7 mouse cellular contexts compared by ENCODE assay signal in the genomic region with DNA sequence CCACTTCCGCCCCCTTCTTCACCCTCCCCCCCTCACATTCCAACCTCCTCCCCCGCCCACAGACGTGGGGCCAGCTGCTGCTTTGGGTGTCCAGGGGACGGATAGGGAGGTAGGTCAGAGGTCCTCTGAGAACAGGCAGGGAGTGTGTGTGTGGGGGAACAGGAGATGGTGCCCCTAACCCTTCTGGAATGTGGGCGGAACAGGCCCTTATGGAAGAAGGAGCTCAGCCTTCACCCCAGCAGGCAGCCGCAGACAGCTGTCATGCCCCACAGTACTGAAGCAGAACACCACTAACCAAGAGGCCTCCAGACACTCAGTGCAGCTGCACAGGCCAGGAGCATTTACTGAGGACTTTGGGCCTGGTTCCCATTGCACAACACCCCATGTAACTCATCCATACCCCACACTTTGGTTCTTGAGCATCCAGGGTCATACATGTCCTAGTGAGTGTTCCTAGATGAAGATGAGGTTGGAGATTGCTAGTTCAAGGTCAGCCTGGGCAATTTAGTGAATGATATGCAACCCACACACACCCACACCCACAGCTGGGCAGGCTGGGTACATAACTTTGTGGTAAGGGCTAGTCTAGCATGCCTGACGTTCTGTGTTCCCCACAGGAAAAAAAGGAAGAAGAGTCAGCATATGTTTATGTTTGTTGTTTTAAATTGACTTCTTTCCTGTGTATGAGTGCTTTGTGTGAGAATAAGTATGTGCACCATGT. TPM values are rescaled to one million over a fixed set of nuclear protein-coding genes. Genes with fewer than 3 reads are reported as not detected.
DNase-seq lines count a peak whose midpoint lies in the region; ATAC-seq and TF ChIP-seq lines count a peak whose summit lies in the region.

No protein-coding gene starts in this region.

- TF ChIP-seq CTCF in ES-Bruce4 (IDR thresholded peaks at IDR 0.05; ENCODE audit: low read depth, low read length), result no peak

- H3K27ac ChIP-seq in ES-Bruce4 (ENCODE audit: insufficient read depth, low read length), result peak overlapping the region; percentile 62

- H3K36me3 ChIP-seq in ES-Bruce4 (ENCODE audit: control insufficient read depth, insufficient read depth, low read length, poor library complexity, severe bottlenecking), result peaks cover 6% of the 10 kb centered on the region

- H3K9me3 ChIP-seq in ES-Bruce4 (replicated peaks; ENCODE audit: control insufficient read depth, insufficient read depth, low read length, poor library complexity, severe bottlenecking), result no peaks in the 10 kb centered on the region

- H3K9ac ChIP-seq in ES-Bruce4 (ENCODE audit: low read depth, poor library complexity, severe bottlenecking), result peak overlapping the region; percentile 31

- no peak overlapping the region for H3K4me3 ChIP-seq in ES-Bruce4 (ENCODE audit: low read depth, low read length)

- peaks cover 12% of the 10 kb centered on the region for H3K4me1 ChIP-seq in ES-Bruce4 (ENCODE audit: control insufficient read depth, insufficient read depth, low read length)

- TF ChIP-seq POLR2A in ES-Bruce4 (IDR thresholded peaks at IDR 0.05; ENCODE audit: insufficient read depth, low read length), result no peak

- 0 out of 2 replicates have a peak, but pooled peaks have one; percentile 20 for TF ChIP-seq EP300 in ES-Bruce4 (IDR thresholded peaks at IDR 0.05; ENCODE audit: insufficient read depth, low read depth, low read length)

- no peaks in the 10 kb centered on the region for H3K27me3 ChIP-seq in ES-Bruce4 (ENCODE audit: control insufficient read depth, insufficient read depth, low read length, poor library complexity, severe bottlenecking)

- peak; percentile 85 for DNase-seq in Muller cell, postnatal 12 days (ENCODE audit: inconsistent ontology term)
- DNase-seq in forelimb bud, embryonic 11.5 days (ENCODE audit: low read depth, low spot score), result peak; percentile 62
- peak; percentile 66 for DNase-seq in kidney, adult 9 months
- peak; percentile 79 for DNase-seq in lung, postnatal 10 days
- DNase-seq in natural killer cell, adult 2 months (ENCODE audit: low spot score in 2 of 2), result no peak

- no peak for ATAC-seq in megakaryocyte-erythroid progenitor cell, adult 5-6 weeks (replicated peaks; ENCODE audit: low FRiP score, low TSS enrichment, poor library complexity, severe bottlenecking)

RNA-seq across cellular contexts. Expression of a gene that starts 4.1 kb away (rescaled TPM):
- 51.9 and 58.2 TPM in 2 replicates for polyA plus RNA-seq in ES-Bruce4 (2011; ENCODE audit: insufficient read depth, insufficient read length, low read depth, missing spikeins)
- total RNA-seq in megakaryocyte-erythroid progenitor cell, adult 5-6 weeks (2014; fragmentation: Nextera tagmentation), result 31.5 and 44.0 TPM in 2 replicates
- total RNA-seq in megakaryocyte-erythroid progenitor cell, adult 5-6 weeks (2017), result 30.8 and 73.1 TPM in 2 replicates

RNA-seq across cellular contexts. Expression of a gene that starts 11.1 kb away (rescaled TPM):
- 7.6 and 7.7 TPM in 2 replicates for polyA plus RNA-seq in ES-Bruce4 (2011; ENCODE audit: insufficient read depth, insufficient read length, low read depth, missing spikeins)
- 14.2 and 22.9 TPM in 2 replicates for total RNA-seq in megakaryocyte-erythroid progenitor cell, adult 5-6 weeks (2014; fragmentation: Nextera tagmentation)
- 25.4 and 27.8 TPM in 2 replicates for total RNA-seq in megakaryocyte-erythroid progenitor cell, adult 5-6 weeks (2017)

RNA-seq across cellular contexts. Expression of a gene that starts 13.6 kb away (rescaled TPM):
- polyA plus RNA-seq in ES-Bruce4 (2011; ENCODE audit: insufficient read depth, insufficient read length, low read depth, missing spikeins), result 67.4 and 73.2 TPM in 2 replicates
- 30.9 and 34.0 TPM in 2 replicates for total RNA-seq in megakaryocyte-erythroid progenitor cell, adult 5-6 weeks (2014; fragmentation: Nextera tagmentation)
- total RNA-seq in megakaryocyte-erythroid progenitor cell, adult 5-6 weeks (2017), result 9.4 and 10.5 TPM in 2 replicates

RNA-seq across cellular contexts. Expression of a gene that starts 17.6 kb away (rescaled TPM):
- 7.2 and 11.2 TPM in 2 replicates for polyA plus RNA-seq in ES-Bruce4 (2011; ENCODE audit: insufficient read depth, insufficient read length, low read depth, missing spikeins)
- 0.40 TPM in 1 of 2 replicates, not detected in the other for total RNA-seq in megakaryocyte-erythroid progenitor cell, adult 5-6 weeks (2014; fragmentation: Nextera tagmentation)
- total RNA-seq in megakaryocyte-erythroid progenitor cell, adult 5-6 weeks (2017), result 0.80 TPM in 1 of 2 replicates, not detected in the other

RNA-seq across cellular contexts. Expression of a gene that starts 21.0 kb away (rescaled TPM):
- 29.8 and 33.4 TPM in 2 replicates for polyA plus RNA-seq in ES-Bruce4 (2011; ENCODE audit: insufficient read depth, insufficient read length, low read depth, missing spikeins)
- total RNA-seq in megakaryocyte-erythroid progenitor cell, adult 5-6 weeks (2014; fragmentation: Nextera tagmentation), result 5.2 and 10.5 TPM in 2 replicates
- 3.7 TPM in 1 of 2 replicates, not detected in the other for total RNA-seq in megakaryocyte-erythroid progenitor cell, adult 5-6 weeks (2017)

Comparison
In these comparisons a context has a peak if more than half of its experiments do, and no peak if none do; other contexts are left out.
1. DNase-seq: peak in Muller cell, postnatal 12 days (single experiment), forelimb bud, embryonic 11.5 days (single experiment), kidney, adult 9 months (single experiment) and lung, postnatal 10 days (single experiment); none in natural killer cell, adult 2 months (0 of 2).